In genomic region chr1:82831547-82832240, GRCm38 (mm10) we compare ENCODE assay signal across 10 mouse cellular contexts. TPM values are rescaled to one million over a fixed set of nuclear protein-coding genes. Genes with fewer than 3 reads are reported as not detected.
DNase-seq lines count a peak whose midpoint lies in the region.
"Had no signal": no experiment of that assay in that cellular context is flagged by ENCODE, and none has a peak within 500 bp of the region (broad histone marks: within the 10 kb centered on the region; RNA-seq: fewer than 3 reads in every experiment).

No protein-coding gene starts in this region.

- peaks cover 3% of the 10 kb centered on the region; the same call in 1 of the 2 replicates for H3K4me1 ChIP-seq in brown adipose tissue, adult 24 weeks (ENCODE audit: control insufficient read depth, insufficient read depth, insufficient read length, low read length)
- H3K4me1 ChIP-seq: limb, embryonic 15.5 days had no signal

- DNase-seq in heart, adult 11 months: peak; percentile 87
- DNase-seq in heart, adult 9 months (ENCODE audit: low spot score in 2 of 2): no peak
- peak; percentile 98 for DNase-seq in 3T3-L1 (ENCODE audit: low read depth, low spot score)
- DNase-seq in kidney, postnatal 36 days: peak; percentile 14 to 34
- DNase-seq in embryo, embryonic 9.5 days (ENCODE audit: extremely low spot score): no peak
- DNase-seq in left cerebral cortex, adult 18-20 months (ENCODE audit: low spot score in 2 of 2): no peak
- DNase-seq in testis, postnatal 10 days (ENCODE audit: low spot score): no peak

- peak overlapping the region; percentile 46 for H3K27ac ChIP-seq in brown adipose tissue, adult 24 weeks (replicated peaks; ENCODE audit: low read depth, low read length)
- H3K27ac ChIP-seq: embryonic facial prominence, embryonic 13.5 days; limb, embryonic 15.5 days had no signal

- no peak overlapping the region for H3K4me3 ChIP-seq in brown adipose tissue, adult 24 weeks (ENCODE audit: insufficient read depth, low read depth, low read length)
- H3K4me3 ChIP-seq: embryonic facial prominence, embryonic 13.5 days; limb, embryonic 15.5 days had no signal

RNA-seq across cellular contexts. Expression of gene Agfg1, which starts 7.6 kb away (rescaled TPM):
- polyA plus RNA-seq in brown adipose tissue, adult 24 weeks (2012; ENCODE audit: insufficient read depth, insufficient read length, missing spikeins): 24.7 and 26.5 TPM in 2 replicates
- 10 to 100 TPM; 72.5 to 80.7 TPM for total RNA-seq in left cerebral cortex, adult 18-20 months (2021)

Comparison
In these comparisons a context has a peak if more than half of its experiments do, and no peak if none do; other contexts are left out.
1. DNase-seq: peak in heart, adult 11 months (single experiment), 3T3-L1 (single experiment) and kidney, postnatal 36 days (2 of 2); none in heart, adult 9 months (0 of 2), embryo, embryonic 9.5 days (single experiment), left cerebral cortex, adult 18-20 months (0 of 2) and testis, postnatal 10 days (single experiment).